Mouse (Mus musculus) olfactory bulb, adult 2 months (tissue): ENCODE measurements around the gene March1.

ENCODE experiments used
- CTCF ChIP-seq: fragments of 200-500 bp; IDR thresholded peaks from 2 replicates; pipeline ENCODE4 v1.5.1; 2012; ENCODE audit warnings: low read depth, mild to moderate bottlenecking, low read length, moderate library complexity; ENCODE audit not compliant: insufficient read depth
- POLR2A ChIP-seq: fragments of 200-500 bp; IDR thresholded peaks from 2 replicates; pipeline ENCODE4 v1.6.1; 2012; ENCODE audit warnings: mild to moderate bottlenecking, low read depth, low read length, moderate library complexity; ENCODE audit not compliant: insufficient read depth

- TF ChIP-seq CTCF: no peak
- TF ChIP-seq POLR2A: no peak
Observed at GRCm38 (mm10) chr8:65956948-65957347, 339.2 kb downstream of the March1 start.
